Mouse (Mus musculus): Measurements from ENCODE around the gene Ykt6. TPM values are rescaled to one million over a fixed set of nuclear protein-coding genes. Genes with fewer than 3 reads are reported as not detected.

The Ykt6 gene
- total and polyA plus RNA-seq, 3 experiments: 76.5 to 98.1 (median 89.5) TPM

DNA sequence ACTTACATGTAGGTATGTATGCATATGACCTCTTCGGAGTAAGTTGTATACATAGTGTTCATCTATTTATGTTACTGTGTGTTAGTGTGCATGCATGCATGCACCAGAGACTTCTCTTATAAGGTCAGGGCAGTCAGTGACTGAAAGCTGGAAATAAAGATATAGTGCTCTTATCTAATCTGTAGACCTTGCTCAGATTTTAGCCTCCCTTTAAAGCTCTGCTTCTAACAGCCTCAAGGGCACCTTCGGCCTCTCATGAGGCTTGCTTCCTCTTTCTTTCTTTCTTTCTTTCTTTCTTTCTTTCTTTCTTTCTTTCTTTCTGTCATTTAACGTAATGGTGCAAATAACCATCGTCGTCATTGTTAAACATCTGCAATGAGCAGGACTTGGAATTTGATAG, 1.1 kb upstream of the Ykt6 start:
- TF ChIP-seq MXI1 (IDR thresholded peaks at IDR 0.05; ENCODE audit: low read depth, low read length): peak; percentile 69; the same call in 1 of the 2 replicates
- TF ChIP-seq MEF2A (IDR thresholded peaks at IDR 0.05; ENCODE audit: extremely low read depth, insufficient replicate concordance, low read depth, low read length, poor library complexity, severe bottlenecking): no peak
- TF ChIP-seq EP300 (IDR thresholded peaks at IDR 0.05; ENCODE audit: low read depth in 1 of 2, low read length in 2 of 2): peak; percentile 32 to 53; a peak in 2 of 4 replicates
- peak; percentile 98 for TF ChIP-seq RCOR1 (IDR thresholded peaks at IDR 0.05; ENCODE audit: low read depth, low read length)
- peak; percentile 81 for TF ChIP-seq GATA1 (IDR thresholded peaks at IDR 0.05; ENCODE audit: low read depth, low read length)
- no peak for TF ChIP-seq MYC (IDR thresholded peaks at IDR 0.05; ENCODE audit: low read depth, low read length)
- no peak for TF ChIP-seq SMC3 (IDR thresholded peaks at IDR 0.05; ENCODE audit: low read depth, low read length)
- TF ChIP-seq CTCF (IDR thresholded peaks at IDR 0.05 in 2 of 3, conservative IDR thresholded peaks at IDR 0.05 in 1 of 3; ENCODE audit: control insufficient read depth in 1 of 3, insufficient read depth in 1 of 3, low read depth in 2 of 3, low read length in 3 of 3, poor library complexity in 1 of 3, severe bottlenecking in 1 of 3): no peak
- no peak for TF ChIP-seq JUND (IDR thresholded peaks at IDR 0.05; ENCODE audit: low read depth, low read length)
- no peak for TF ChIP-seq ZC3H11A (IDR thresholded peaks at IDR 0.05; ENCODE audit: low read depth, low read length)
- no peak for TF ChIP-seq MAFK (IDR thresholded peaks at IDR 0.05; ENCODE audit: borderline replicate concordance, low read depth, low read length)
- no peak for TF ChIP-seq NRF1 (IDR thresholded peaks at IDR 0.05; ENCODE audit: insufficient read depth, low read depth, low read length, poor library complexity, severe bottlenecking)
- 0 out of 2 replicates have a peak, but pooled peaks have one; percentile 35 for TF ChIP-seq TCF12 (IDR thresholded peaks at IDR 0.05; ENCODE audit: low read depth, low read length)
- Histone ChIP-seq H3K79me2 (ENCODE audit: control insufficient read depth, insufficient read depth, low read length, poor library complexity) (peaks cover 27% of the 10 kb centered on the region), H3K27me3 (ENCODE audit: control insufficient read depth in 1 of 2, insufficient read depth in 2 of 2, low read length in 2 of 2) (no peaks in the 10 kb centered on the region), H3K4me1 (ENCODE audit: control insufficient read depth in 1 of 2, insufficient read depth in 2 of 2, low read length in 2 of 2) (peaks cover 7 to 25% of the 10 kb centered on the region in 2 experiments), H3K27ac (ENCODE audit: control insufficient read depth, low read depth, low read length) (peak overlapping the region; percentile 79), H3K36me3 (ENCODE audit: control insufficient read depth in 1 of 2, insufficient read depth in 2 of 2, low read length in 2 of 2) (peaks cover 0 to 14% of the 10 kb centered on the region in 2 experiments; a peak in 2 of 4 replicates), H3K9me3 (replicated peaks; ENCODE audit: insufficient read depth, low read length) (no peaks in the 10 kb centered on the region), H3K9ac (ENCODE audit: control insufficient read depth, low read depth, low read length, poor library complexity, severe bottlenecking) (peak overlapping the region; percentile 88), H3K4me3 (ENCODE audit: control insufficient read depth in 1 of 2, insufficient read depth in 1 of 2, low read depth in 2 of 2, low read length in 2 of 2) (peak overlapping the region; percentile 79 to 81)
- DNase-seq (ENCODE audit: low read depth, low spot score): peak; percentile 53

- Histone ChIP-seq H3K9ac (ENCODE audit: control insufficient read depth, low read depth, low read length, poor library complexity, severe bottlenecking) (peak overlapping the region; percentile 88), H3K27ac (ENCODE audit: control insufficient read depth, low read depth, low read length) (peak overlapping the region; percentile 79), H3K4me1 (ENCODE audit: control insufficient read depth in 1 of 2, insufficient read depth in 2 of 2, low read length in 2 of 2) (peaks cover 4 to 19% of the 10 kb centered on the region in 2 experiments), H3K79me2 (ENCODE audit: control insufficient read depth, insufficient read depth, low read length, poor library complexity) (peaks cover 27% of the 10 kb centered on the region), H3K27me3 (ENCODE audit: control insufficient read depth in 1 of 2, insufficient read depth in 2 of 2, low read length in 2 of 2) (no peaks in the 10 kb centered on the region), H3K36me3 (ENCODE audit: control insufficient read depth in 1 of 2, insufficient read depth in 2 of 2, low read length in 2 of 2) (peaks cover 2 to 12% of the 10 kb centered on the region in 2 experiments; a peak in 2 of 4 replicates), H3K9me3 (replicated peaks; ENCODE audit: insufficient read depth, low read length) (no peaks in the 10 kb centered on the region), H3K4me3 (ENCODE audit: control insufficient read depth in 1 of 2, insufficient read depth in 1 of 2, low read depth in 2 of 2, low read length in 2 of 2) (peak overlapping the region; percentile 79 to 81)
- peak; percentile 82 for DNase-seq (ENCODE audit: low read depth, low spot score)
- TF ChIP-seq SIN3A (IDR thresholded peaks at IDR 0.05; ENCODE audit: low read length): no peak
- TF ChIP-seq TAL1 (IDR thresholded peaks at IDR 0.05; ENCODE audit: low read length): no peak
- TF ChIP-seq MYB (IDR thresholded peaks at IDR 0.05; ENCODE audit: low read depth, low read length): no peak
- no peak for TF ChIP-seq KAT2A (conservative IDR thresholded peaks at IDR 0.05; ENCODE audit: low read depth, low read length)
- no peak for TF ChIP-seq BHLHE40 (IDR thresholded peaks at IDR 0.05; ENCODE audit: borderline replicate concordance, low read depth, low read length)
- TF ChIP-seq CHD1 (IDR thresholded peaks at IDR 0.05; ENCODE audit: low read depth, low read length): no peak
- TF ChIP-seq GABPA (IDR thresholded peaks at IDR 0.05; ENCODE audit: low read depth, low read length): no peak
- no peak for TF ChIP-seq MAFK (IDR thresholded peaks at IDR 0.05; ENCODE audit: borderline replicate concordance, low read depth, low read length)
- no peak; the same call in 1 of the 2 replicates for TF ChIP-seq MXI1 (IDR thresholded peaks at IDR 0.05; ENCODE audit: low read depth, low read length)
- TF ChIP-seq NELFE (IDR thresholded peaks at IDR 0.05; ENCODE audit: low read depth, low read length): no peak
- TF ChIP-seq TCF12 (IDR thresholded peaks at IDR 0.05; ENCODE audit: low read depth, low read length): peak; percentile 57; the same call in 1 of the 2 replicates
- TF ChIP-seq ZMIZ1 (IDR thresholded peaks at IDR 0.05; ENCODE audit: low read depth, low read length): no peak
- peak; percentile 77 for TF ChIP-seq GATA1 (IDR thresholded peaks at IDR 0.05; ENCODE audit: low read depth, low read length)
- no peak for TF ChIP-seq NRF1 (IDR thresholded peaks at IDR 0.05; ENCODE audit: insufficient read depth, low read depth, low read length, poor library complexity, severe bottlenecking)
- TF ChIP-seq RAD21 (IDR thresholded peaks at IDR 0.05; ENCODE audit: low read depth, low read length): no peak
- peak; percentile 59; the same call in 1 of the 2 replicates for TF ChIP-seq TBP (IDR thresholded peaks at IDR 0.05; ENCODE audit: low read depth, low read length)
- TF ChIP-seq MYC (IDR thresholded peaks at IDR 0.05; ENCODE audit: low read depth, low read length): no peak
- no peak for TF ChIP-seq JUND (IDR thresholded peaks at IDR 0.05; ENCODE audit: low read depth, low read length)
- TF ChIP-seq CHD2 (IDR thresholded peaks at IDR 0.05; ENCODE audit: low read length): no peak
- TF ChIP-seq POLR2AphosphoS2 (IDR thresholded peaks at IDR 0.05; ENCODE audit: low read length): no peak
- TF ChIP-seq ELF1 (IDR thresholded peaks at IDR 0.05; ENCODE audit: low read depth, low read length): peak; percentile 87
- TF ChIP-seq ZKSCAN1 (IDR thresholded peaks at IDR 0.05; ENCODE audit: low read depth, low read length): no peak
- TF ChIP-seq RCOR1 (IDR thresholded peaks at IDR 0.05; ENCODE audit: low read depth, low read length): no peak
- no peak for TF ChIP-seq ZNF384 (IDR thresholded peaks at IDR 0.05; ENCODE audit: low read depth, low read length)
Measured at GRCm38 (mm10) chr11:5954965-5955504, 458 bp upstream of the Ykt6 start.

Data from MEL (cell line).